In the genomic region with DNA sequence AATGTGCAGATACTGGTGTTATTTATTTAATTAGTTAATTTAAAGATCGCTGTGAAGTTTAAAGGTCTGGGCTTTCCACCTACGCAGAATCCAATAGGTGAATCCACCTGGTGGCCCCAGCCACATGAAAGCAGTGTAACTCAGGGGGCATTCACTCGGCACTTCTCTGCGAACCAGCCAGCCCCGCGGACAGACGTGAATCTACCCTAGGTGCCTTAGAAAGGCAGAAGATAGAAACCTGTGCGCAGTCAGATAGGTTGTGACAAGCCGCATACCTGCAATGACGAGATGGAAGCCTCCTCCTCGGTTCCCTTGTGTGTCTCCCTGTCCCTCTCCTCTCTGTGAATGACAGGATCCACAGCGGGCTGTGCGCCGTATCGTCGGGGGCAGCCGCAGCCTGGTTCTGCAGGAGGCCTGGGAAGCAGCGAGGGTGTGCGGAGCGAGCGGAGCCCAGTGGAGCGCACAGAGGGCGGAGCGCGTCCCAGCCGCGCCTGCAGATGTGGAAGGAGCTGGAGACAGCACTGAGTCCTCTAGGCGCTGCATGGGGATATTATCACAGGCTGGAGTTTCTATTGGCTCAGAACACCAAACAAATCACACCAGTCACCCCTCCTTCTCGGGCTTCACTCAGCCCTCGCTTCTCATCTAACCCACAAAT, we compare ENCODE assay signal across 8 mouse cellular contexts. TPM values are rescaled to one million over a fixed set of nuclear protein-coding genes. Genes with fewer than 3 reads are reported as not detected.
DNase-seq lines count a peak whose midpoint lies in the region; ATAC-seq and TF ChIP-seq lines count a peak whose summit lies in the region.

A gene (minus strand): TSS at position 522 of the 658 bp plus-strand sequence.

- H3K27me3 ChIP-seq in ES-Bruce4 (ENCODE audit: control insufficient read depth, insufficient read depth, low read length, poor library complexity, severe bottlenecking), result no peaks in the 10 kb centered on the region; the same call in 1 of the 2 replicates
- H3K27me3 ChIP-seq in forebrain, embryonic 13.5 days, result 0 out of 2 replicates have a peak, but pooled peaks cover 3% of the 10 kb centered on the region
- no peaks in the 10 kb centered on the region for H3K27me3 ChIP-seq in hindbrain, embryonic 14.5 days (ENCODE audit: control insufficient read depth, insufficient read depth, low read length)
- peaks cover 12% of the 10 kb centered on the region; the same call in 1 of the 2 replicates for H3K27me3 ChIP-seq in limb, embryonic 12.5 days
- H3K27me3 ChIP-seq in midbrain, embryonic 12.5 days, result no peaks in the 10 kb centered on the region
- H3K27me3 ChIP-seq in stomach, embryonic 14.5 days (ENCODE audit: control insufficient read depth, insufficient read depth, low read length), result no peaks in the 10 kb centered on the region

- peak; percentile 96 for ATAC-seq in forebrain, embryonic 13.5 days
- ATAC-seq in hindbrain, embryonic 14.5 days (ENCODE audit: low FRiP score), result peak; percentile 95
- peak; percentile 92 for ATAC-seq in limb, embryonic 12.5 days (ENCODE audit: insufficient number of reproducible peaks, insufficient read depth, low FRiP score, low TSS enrichment, low read depth)
- ATAC-seq in midbrain, embryonic 12.5 days (ENCODE audit: low FRiP score, low read depth), result peak; percentile 95
- ATAC-seq in stomach, embryonic 14.5 days (ENCODE audit: insufficient number of reproducible peaks, insufficient read depth, low FRiP score, low read depth), result peak; percentile 93
- no peak for ATAC-seq in CD4-positive, CD25-positive, alpha-beta regulatory T cell, adult 4 months

- peak within 1 kb of the TSS; percentile 62 for H3K4me2 ChIP-seq in forebrain, embryonic 13.5 days
- peak within 1 kb of the TSS; percentile 55 for H3K4me2 ChIP-seq in hindbrain, embryonic 14.5 days (replicated peaks)
- H3K4me2 ChIP-seq in limb, embryonic 12.5 days, result peak within 1 kb of the TSS; percentile 62
- H3K4me2 ChIP-seq in midbrain, embryonic 12.5 days (replicated peaks), result peak within 1 kb of the TSS; percentile 54
- H3K4me2 ChIP-seq in stomach, embryonic 14.5 days (replicated peaks; ENCODE audit: low read depth, low read length), result peak within 1 kb of the TSS; percentile 72

- no peak within 1 kb of the TSS for H3K9ac ChIP-seq in ES-Bruce4 (ENCODE audit: low read depth, poor library complexity, severe bottlenecking)
- H3K9ac ChIP-seq in forebrain, embryonic 13.5 days, result peak within 1 kb of the TSS; percentile 47
- H3K9ac ChIP-seq in hindbrain, embryonic 14.5 days, result peak within 1 kb of the TSS; percentile 67
- peak within 1 kb of the TSS; percentile 9 for H3K9ac ChIP-seq in limb, embryonic 12.5 days (replicated peaks)
- peak within 1 kb of the TSS; percentile 24; the same call in 1 of the 2 replicates for H3K9ac ChIP-seq in midbrain, embryonic 12.5 days (replicated peaks)
- peak within 1 kb of the TSS; percentile 30; the same call in 1 of the 2 replicates for H3K9ac ChIP-seq in stomach, embryonic 14.5 days (replicated peaks; ENCODE audit: low read depth, low read length)

- WGBS in forebrain, embryonic 13.5 days, result 4% methylated on average over 30 of the region's 30 CpGs
- 4% methylated on average over 30 of the region's 30 CpGs for WGBS in hindbrain, embryonic 14.5 days
- WGBS in limb, embryonic 12.5 days, result 5% methylated on average over 30 of the region's 30 CpGs
- 7% methylated on average over 29 of the region's 30 CpGs for WGBS in midbrain, embryonic 12.5 days
- 4% methylated on average over 30 of the region's 30 CpGs for WGBS in stomach, embryonic 14.5 days

- TF ChIP-seq POLR2A in ES-Bruce4 (IDR thresholded peaks at IDR 0.05; ENCODE audit: insufficient read depth, low read length), result no peak

- no peak within 1 kb of the TSS for H3K27ac ChIP-seq in ES-Bruce4 (ENCODE audit: insufficient read depth, low read length)
- no peak within 1 kb of the TSS for H3K27ac ChIP-seq in forebrain, embryonic 13.5 days
- peak within 1 kb of the TSS; percentile 56 for H3K27ac ChIP-seq in hindbrain, embryonic 14.5 days
- H3K27ac ChIP-seq in limb, embryonic 12.5 days, result no peak within 1 kb of the TSS
- H3K27ac ChIP-seq in midbrain, embryonic 12.5 days (replicated peaks), result 0 out of 2 replicates have a peak within 1 kb of the TSS, but pooled peaks have one; percentile 31
- no peak within 1 kb of the TSS for H3K27ac ChIP-seq in stomach, embryonic 14.5 days (ENCODE audit: low read length)

- TF ChIP-seq EP300 in ES-Bruce4 (IDR thresholded peaks at IDR 0.05; ENCODE audit: insufficient read depth, low read depth, low read length), result no peak

- peak; percentile 33 for DNase-seq in adrenal gland, adult 2 months
- DNase-seq in hindbrain, embryonic 14.5 days (ENCODE audit: low spot score), result peak; percentile 64

- H3K4me1 ChIP-seq in ES-Bruce4 (ENCODE audit: control insufficient read depth, insufficient read depth, low read length), result no peaks in the 10 kb centered on the region
- H3K4me1 ChIP-seq in forebrain, embryonic 13.5 days, result peaks cover 4% of the 10 kb centered on the region
- 0 out of 2 replicates have a peak, but pooled peaks cover 5% of the 10 kb centered on the region for H3K4me1 ChIP-seq in hindbrain, embryonic 14.5 days (replicated peaks; ENCODE audit: control insufficient read depth, insufficient read depth, low read length)
- H3K4me1 ChIP-seq in limb, embryonic 12.5 days (replicated peaks), result no peaks in the 10 kb centered on the region
- peaks cover 5% of the 10 kb centered on the region; the same call in 1 of the 2 replicates for H3K4me1 ChIP-seq in midbrain, embryonic 12.5 days
- no peaks in the 10 kb centered on the region for H3K4me1 ChIP-seq in stomach, embryonic 14.5 days (ENCODE audit: control insufficient read depth, insufficient read depth, low read length)

- peak within 1 kb of the TSS; percentile 33 for H3K4me3 ChIP-seq in ES-Bruce4 (ENCODE audit: low read depth, low read length)
- peak within 1 kb of the TSS; percentile 39 for H3K4me3 ChIP-seq in forebrain, embryonic 13.5 days
- peak within 1 kb of the TSS; percentile 42 for H3K4me3 ChIP-seq in hindbrain, embryonic 14.5 days (replicated peaks; ENCODE audit: low read length)
- H3K4me3 ChIP-seq in limb, embryonic 12.5 days (replicated peaks), result peak within 1 kb of the TSS; percentile 42
- H3K4me3 ChIP-seq in midbrain, embryonic 12.5 days, result peak within 1 kb of the TSS; percentile 43
- peak within 1 kb of the TSS; percentile 33 for H3K4me3 ChIP-seq in stomach, embryonic 14.5 days (ENCODE audit: low read depth, low read length)

- no peak for TF ChIP-seq CTCF in ES-Bruce4 (IDR thresholded peaks at IDR 0.05; ENCODE audit: low read depth, low read length)

- no peaks in the 10 kb centered on the region for H3K9me3 ChIP-seq in ES-Bruce4 (replicated peaks; ENCODE audit: control insufficient read depth, insufficient read depth, low read length, poor library complexity, severe bottlenecking)
- H3K9me3 ChIP-seq in forebrain, embryonic 13.5 days (replicated peaks), result no peaks in the 10 kb centered on the region
- no peaks in the 10 kb centered on the region for H3K9me3 ChIP-seq in hindbrain, embryonic 14.5 days (ENCODE audit: control insufficient read depth, low read length)
- H3K9me3 ChIP-seq in limb, embryonic 12.5 days, result no peaks in the 10 kb centered on the region
- no peaks in the 10 kb centered on the region for H3K9me3 ChIP-seq in midbrain, embryonic 12.5 days
- no peaks in the 10 kb centered on the region for H3K9me3 ChIP-seq in stomach, embryonic 14.5 days (ENCODE audit: control insufficient read depth, low read depth, low read length)

- H3K36me3 ChIP-seq in ES-Bruce4 (ENCODE audit: control insufficient read depth, insufficient read depth, low read length, poor library complexity, severe bottlenecking), result no peaks in the 10 kb centered on the region
- no peaks in the 10 kb centered on the region for H3K36me3 ChIP-seq in forebrain, embryonic 13.5 days (ENCODE audit: poor library complexity, severe bottlenecking)
- H3K36me3 ChIP-seq in hindbrain, embryonic 14.5 days (replicated peaks; ENCODE audit: control insufficient read depth, insufficient read depth), result no peaks in the 10 kb centered on the region
- no peaks in the 10 kb centered on the region for H3K36me3 ChIP-seq in limb, embryonic 12.5 days
- H3K36me3 ChIP-seq in midbrain, embryonic 12.5 days, result no peaks in the 10 kb centered on the region
- no peaks in the 10 kb centered on the region for H3K36me3 ChIP-seq in stomach, embryonic 14.5 days (ENCODE audit: control insufficient read depth, insufficient read depth, low read length)

RNA-seq across cellular contexts. Expression of the gene that starts here (rescaled TPM):
- 0.58 and 1.1 TPM in 2 replicates for polyA plus RNA-seq in ES-Bruce4 (2011; ENCODE audit: insufficient read depth, insufficient read length, low read depth, missing spikeins)
- total RNA-seq in adrenal gland, adult 2 months (2021), result 1 to 10 TPM; 1.4 to 1.8 TPM
- polyA plus RNA-seq in adrenal gland, adult 2 months (2012; rRNA removed), result 0.74 and 0.88 TPM in 2 replicates
- polyA plus RNA-seq in forebrain, embryonic 13.5 days (2015; fragmentation: Nextera tagmentation; extraction: Ambion mirVana), result 0.09 and 0.35 TPM in 2 replicates
- polyA plus RNA-seq in hindbrain, embryonic 14.5 days (2014; fragmentation: Nextera tagmentation; extraction: Ambion mirVana), result 1.8 and 2.6 TPM in 2 replicates
- polyA plus RNA-seq in limb, embryonic 12.5 days (2016; fragmentation: Nextera tagmentation; extraction: Ambion mirVana), result 0.45 and 0.77 TPM in 2 replicates
- 1.8 and 2.0 TPM in 2 replicates for polyA plus RNA-seq in midbrain, embryonic 12.5 days (2016; fragmentation: Nextera tagmentation; extraction: Ambion mirVana)
- 3.2 and 3.4 TPM in 2 replicates for polyA plus RNA-seq in stomach, embryonic 14.5 days (2014; fragmentation: Nextera tagmentation; extraction: Ambion mirVana)
- not detected for polyA plus RNA-seq in CD4-positive, CD25-positive, alpha-beta regulatory T cell, adult 4 months (2017; shearing (Covaris generic))

Comparison
In these comparisons a context has a peak if more than half of its experiments do, and no peak if none do; other contexts are left out.
1. Peak in ATAC-seq, H3K4me3 ChIP-seq, H3K9ac ChIP-seq and H3K4me2 ChIP-seq in forebrain, embryonic 13.5 days; RNA of the gene not detected or under 1 TPM.
2. Peak in ATAC-seq, H3K4me3 ChIP-seq, H3K9ac ChIP-seq and H3K4me2 ChIP-seq in limb, embryonic 12.5 days; RNA of the gene not detected or under 1 TPM.
3. H3K27ac ChIP-seq: peak in hindbrain, embryonic 14.5 days (single experiment) and midbrain, embryonic 12.5 days (single experiment); none in ES-Bruce4 (single experiment), forebrain, embryonic 13.5 days (single experiment), limb, embryonic 12.5 days (single experiment) and stomach, embryonic 14.5 days (single experiment).
4. Peak in every context shown above with its lines, with median percentiles within 50 percentile points of each other: H3K4me3 ChIP-seq and H3K4me2 ChIP-seq.